8 mouse cellular contexts compared by ENCODE assay signal in genomic region chr11:100526052-100526816, GRCm38 (mm10). TPM values are rescaled to one million over a fixed set of nuclear protein-coding genes. Genes with fewer than 3 reads are reported as not detected.
A peak's percentile ranks its signal among the peaks of the same experiment; 100 is the strongest.
DNase-seq lines count a peak whose midpoint lies in the region; ATAC-seq and TF ChIP-seq lines count a peak whose summit lies in the region.

No protein-coding gene starts in this region.

- H3K9me3 ChIP-seq in forebrain, embryonic 14.5 days (replicated peaks; ENCODE audit: control insufficient read depth, low read length): no peaks in the 10 kb centered on the region
- no peaks in the 10 kb centered on the region for H3K9me3 ChIP-seq in liver, embryonic 16.5 days (replicated peaks; ENCODE audit: control insufficient read depth, low read length)

- H3K4me1 ChIP-seq in cerebellum, adult 2 months (ENCODE audit: control insufficient read depth, insufficient read depth, low read length): no peaks in the 10 kb centered on the region
- peaks cover 29% of the 10 kb centered on the region for H3K4me1 ChIP-seq in forebrain, embryonic 14.5 days (ENCODE audit: control insufficient read depth, insufficient read depth, low read length)
- peaks cover 39% of the 10 kb centered on the region for H3K4me1 ChIP-seq in liver, embryonic 16.5 days (ENCODE audit: control insufficient read depth, low read depth, low read length)
- peaks cover 19% of the 10 kb centered on the region for H3K4me1 ChIP-seq in thymus, adult 2 months (replicated peaks; ENCODE audit: control insufficient read depth, insufficient read depth, low read length)

- H3K9ac ChIP-seq in forebrain, embryonic 14.5 days (ENCODE audit: low read length): peak overlapping the region; percentile 91
- peak overlapping the region; percentile 88 for H3K9ac ChIP-seq in liver, embryonic 16.5 days (ENCODE audit: low read depth, low read length)

- H3K27me3 ChIP-seq in cerebellum, adult 2 months (ENCODE audit: control insufficient read depth, insufficient read depth, low read length): no peaks in the 10 kb centered on the region
- H3K27me3 ChIP-seq in forebrain, embryonic 14.5 days (replicated peaks; ENCODE audit: control insufficient read depth, insufficient read depth, low read length): no peaks in the 10 kb centered on the region
- H3K27me3 ChIP-seq in liver, embryonic 16.5 days (ENCODE audit: control insufficient read depth, insufficient read depth, low read depth, low read length): no peaks in the 10 kb centered on the region
- H3K27me3 ChIP-seq in thymus, adult 2 months (ENCODE audit: control insufficient read depth, insufficient read depth, low read length): no peaks in the 10 kb centered on the region

- no peak for ATAC-seq in forebrain, embryonic 14.5 days
- no peak for ATAC-seq in liver, embryonic 16.5 days (ENCODE audit: low read depth)
- no peak for ATAC-seq in megakaryocyte-erythroid progenitor cell, adult 5-6 weeks (replicated peaks; ENCODE audit: low FRiP score, low TSS enrichment, poor library complexity, severe bottlenecking)
- no peak for ATAC-seq in CD4-positive, CD25-positive, alpha-beta regulatory T cell, adult 4 months

- H3K4me3 ChIP-seq in cerebellum, adult 2 months (replicated peaks; ENCODE audit: insufficient read depth, low read depth, low read length): peak overlapping the region; percentile 81
- H3K4me3 ChIP-seq in forebrain, embryonic 14.5 days (ENCODE audit: low read depth, low read length): peak overlapping the region; percentile 87
- H3K4me3 ChIP-seq in liver, embryonic 16.5 days (ENCODE audit: low read depth, low read length): peak overlapping the region; percentile 88
- no peak overlapping the region for H3K4me3 ChIP-seq in thymus, adult 2 months (ENCODE audit: control insufficient read depth, insufficient read depth, low read length)

- peak overlapping the region; percentile 96 for H3K4me2 ChIP-seq in forebrain, embryonic 14.5 days (ENCODE audit: low read length)
- H3K4me2 ChIP-seq in liver, embryonic 16.5 days (ENCODE audit: low read depth, low read length): peak overlapping the region; percentile 90

- TF ChIP-seq POLR2A in cerebellum, adult 2 months (IDR thresholded peaks at IDR 0.05; ENCODE audit: borderline replicate concordance, insufficient read depth, low read length): no peak
- TF ChIP-seq POLR2A in thymus, adult 2 months (IDR thresholded peaks at IDR 0.05; ENCODE audit: control insufficient read depth, extremely low read depth, insufficient read depth, low read length, poor library complexity): no peak

- WGBS in cerebellum, adult 2 months: 55% methylated on average over 15 of the region's 15 CpGs
- 2% methylated on average over 15 of the region's 15 CpGs for WGBS in forebrain, embryonic 14.5 days
- WGBS in liver, embryonic 16.5 days (ENCODE audit: insufficient replicate concordance): 37% methylated on average over 15 of the region's 15 CpGs
- WGBS in thymus, adult 2 months: 73% methylated on average over 15 of the region's 15 CpGs

- no peak for TF ChIP-seq CTCF in cerebellum, adult 2 months (IDR thresholded peaks at IDR 0.05; ENCODE audit: borderline replicate concordance, insufficient read depth, low read depth, low read length)
- TF ChIP-seq CTCF in thymus, adult 2 months (IDR thresholded peaks at IDR 0.05; ENCODE audit: borderline replicate concordance, control insufficient read depth, extremely low read depth, insufficient read depth, low read length, poor library complexity): no peak

- H3K36me3 ChIP-seq in forebrain, embryonic 14.5 days (ENCODE audit: control insufficient read depth, insufficient read depth, low read length): peaks cover 27% of the 10 kb centered on the region
- peaks cover 12% of the 10 kb centered on the region for H3K36me3 ChIP-seq in liver, embryonic 16.5 days (ENCODE audit: control insufficient read depth, insufficient read depth)
- H3K36me3 ChIP-seq in thymus, adult 2 months (ENCODE audit: control insufficient read depth, insufficient read depth, low read length): peaks cover 23% of the 10 kb centered on the region

- DNase-seq in cerebellum, adult 2 months: no peak
- DNase-seq in cerebellum, adult 8-10 months: no peak
- peak; percentile 11 for DNase-seq in 3T3-L1 (ENCODE audit: low read depth, low spot score)
- peak; percentile 13 for DNase-seq in forebrain, embryonic 14.5 days (ENCODE audit: low spot score)
- DNase-seq in thymus, adult 2 months: no peak

- H3K27ac ChIP-seq in cerebellum, adult 2 months (ENCODE audit: insufficient read depth, low read length): no peak overlapping the region
- H3K27ac ChIP-seq in forebrain, embryonic 14.5 days (ENCODE audit: low read depth, low read length): 0 out of 2 replicates have a peak overlapping the region, but pooled peaks have one; percentile 93
- H3K27ac ChIP-seq in liver, embryonic 16.5 days (ENCODE audit: low read length): no peak overlapping the region
- no peak overlapping the region for H3K27ac ChIP-seq in thymus, adult 2 months (ENCODE audit: control insufficient read depth, insufficient read depth, low read length)

RNA-seq across cellular contexts. Expression of gene Acly, which starts 1.6 kb away (rescaled TPM):
- polyA plus RNA-seq in cerebellum, adult 2 months (2012; rRNA removed): 155 and 156 TPM in 2 replicates
- 198 and 208 TPM in 2 replicates for polyA plus RNA-seq in forebrain, embryonic 14.5 days (2014; fragmentation: Nextera tagmentation; extraction: Ambion mirVana)
- polyA plus RNA-seq in liver, embryonic 16.5 days (2015; fragmentation: Nextera tagmentation; extraction: Ambion mirVana): 114 and 120 TPM in 2 replicates
- polyA plus RNA-seq in thymus, adult 2 months (2012; rRNA removed): 150 and 214 TPM in 2 replicates
- total RNA-seq in megakaryocyte-erythroid progenitor cell, adult 5-6 weeks (2014; fragmentation: Nextera tagmentation): 99.9 and 114 TPM in 2 replicates
- total RNA-seq in megakaryocyte-erythroid progenitor cell, adult 5-6 weeks (2017): 90.6 and 112 TPM in 2 replicates
- polyA plus RNA-seq in CD4-positive, CD25-positive, alpha-beta regulatory T cell, adult 4 months (2017; shearing (Covaris generic)): 100 to 1,000 TPM; 102 to 153 TPM

RNA-seq across cellular contexts. Expression of gene Ttc25, which starts 19.2 kb away (rescaled TPM):
- polyA plus RNA-seq in cerebellum, adult 2 months (2012; rRNA removed): 0.86 and 0.92 TPM in 2 replicates
- polyA plus RNA-seq in forebrain, embryonic 14.5 days (2014; fragmentation: Nextera tagmentation; extraction: Ambion mirVana): 1.7 and 2.5 TPM in 2 replicates
- polyA plus RNA-seq in liver, embryonic 16.5 days (2015; fragmentation: Nextera tagmentation; extraction: Ambion mirVana): 0.06 and 0.11 TPM in 2 replicates
- polyA plus RNA-seq in thymus, adult 2 months (2012; rRNA removed): 0.58 and 1.1 TPM in 2 replicates
- total RNA-seq in megakaryocyte-erythroid progenitor cell, adult 5-6 weeks (2014; fragmentation: Nextera tagmentation): not detected in 2 replicates
- total RNA-seq in megakaryocyte-erythroid progenitor cell, adult 5-6 weeks (2017): not detected in 2 replicates
- polyA plus RNA-seq in CD4-positive, CD25-positive, alpha-beta regulatory T cell, adult 4 months (2017; shearing (Covaris generic)): under 1 TPM in 1 of 2 experiments, not detected in 1; 0.24 TPM

RNA-seq across cellular contexts. Expression of gene Cnp, which starts 48.5 kb away (rescaled TPM):
- polyA plus RNA-seq in cerebellum, adult 2 months (2012; rRNA removed): 547 and 616 TPM in 2 replicates
- polyA plus RNA-seq in forebrain, embryonic 14.5 days (2014; fragmentation: Nextera tagmentation; extraction: Ambion mirVana): 22.0 and 25.6 TPM in 2 replicates
- polyA plus RNA-seq in liver, embryonic 16.5 days (2015; fragmentation: Nextera tagmentation; extraction: Ambion mirVana): 13.8 TPM in 2 replicates
- polyA plus RNA-seq in thymus, adult 2 months (2012; rRNA removed): 138 and 153 TPM in 2 replicates
- 57.0 and 60.8 TPM in 2 replicates for total RNA-seq in megakaryocyte-erythroid progenitor cell, adult 5-6 weeks (2014; fragmentation: Nextera tagmentation)
- 26.7 and 44.2 TPM in 2 replicates for total RNA-seq in megakaryocyte-erythroid progenitor cell, adult 5-6 weeks (2017)
- 100 to 1,000 TPM; 185 to 348 TPM for polyA plus RNA-seq in CD4-positive, CD25-positive, alpha-beta regulatory T cell, adult 4 months (2017; shearing (Covaris generic))

RNA-seq across cellular contexts. Expression of gene Klhl11, which starts 53.7 kb away (rescaled TPM):
- 16.1 and 19.1 TPM in 2 replicates for polyA plus RNA-seq in cerebellum, adult 2 months (2012; rRNA removed)
- 15.2 and 19.8 TPM in 2 replicates for polyA plus RNA-seq in forebrain, embryonic 14.5 days (2014; fragmentation: Nextera tagmentation; extraction: Ambion mirVana)
- 1.7 and 1.9 TPM in 2 replicates for polyA plus RNA-seq in liver, embryonic 16.5 days (2015; fragmentation: Nextera tagmentation; extraction: Ambion mirVana)
- polyA plus RNA-seq in thymus, adult 2 months (2012; rRNA removed): 8.0 and 10.4 TPM in 2 replicates
- 10.8 and 14.8 TPM in 2 replicates for total RNA-seq in megakaryocyte-erythroid progenitor cell, adult 5-6 weeks (2014; fragmentation: Nextera tagmentation)
- 27.9 and 40.8 TPM in 2 replicates for total RNA-seq in megakaryocyte-erythroid progenitor cell, adult 5-6 weeks (2017)
- 1 to 10 TPM; 2.2 to 3.0 TPM for polyA plus RNA-seq in CD4-positive, CD25-positive, alpha-beta regulatory T cell, adult 4 months (2017; shearing (Covaris generic))

Comparison
In these comparisons a context has a peak if more than half of its experiments do, and no peak if none do; other contexts are left out.
1. DNase-seq: peak in 3T3-L1 (single experiment) and forebrain, embryonic 14.5 days (single experiment); none in cerebellum, adult 2 months (0 of 2), cerebellum, adult 8-10 months (single experiment) and thymus, adult 2 months (single experiment).